Mouse (Mus musculus) frontal cortex, adult (tissue): ENCODE results near the gene Chn1.
"Not testable (repeated sequence)": the region's sequence is repeated elsewhere in the genome, so short reads cannot be mapped to it uniquely, and the experiment has no call there.

Experiments
- ATAC-seq: cut with Nextera tagmentation; 2 replicates; pipeline ENCODE4 v1.9.2; 2017; ENCODE audit warnings: mild to moderate bottlenecking, moderate library complexity, mixed read lengths; ENCODE audit not compliant: low TSS enrichment

The Chn1 gene

DNA sequence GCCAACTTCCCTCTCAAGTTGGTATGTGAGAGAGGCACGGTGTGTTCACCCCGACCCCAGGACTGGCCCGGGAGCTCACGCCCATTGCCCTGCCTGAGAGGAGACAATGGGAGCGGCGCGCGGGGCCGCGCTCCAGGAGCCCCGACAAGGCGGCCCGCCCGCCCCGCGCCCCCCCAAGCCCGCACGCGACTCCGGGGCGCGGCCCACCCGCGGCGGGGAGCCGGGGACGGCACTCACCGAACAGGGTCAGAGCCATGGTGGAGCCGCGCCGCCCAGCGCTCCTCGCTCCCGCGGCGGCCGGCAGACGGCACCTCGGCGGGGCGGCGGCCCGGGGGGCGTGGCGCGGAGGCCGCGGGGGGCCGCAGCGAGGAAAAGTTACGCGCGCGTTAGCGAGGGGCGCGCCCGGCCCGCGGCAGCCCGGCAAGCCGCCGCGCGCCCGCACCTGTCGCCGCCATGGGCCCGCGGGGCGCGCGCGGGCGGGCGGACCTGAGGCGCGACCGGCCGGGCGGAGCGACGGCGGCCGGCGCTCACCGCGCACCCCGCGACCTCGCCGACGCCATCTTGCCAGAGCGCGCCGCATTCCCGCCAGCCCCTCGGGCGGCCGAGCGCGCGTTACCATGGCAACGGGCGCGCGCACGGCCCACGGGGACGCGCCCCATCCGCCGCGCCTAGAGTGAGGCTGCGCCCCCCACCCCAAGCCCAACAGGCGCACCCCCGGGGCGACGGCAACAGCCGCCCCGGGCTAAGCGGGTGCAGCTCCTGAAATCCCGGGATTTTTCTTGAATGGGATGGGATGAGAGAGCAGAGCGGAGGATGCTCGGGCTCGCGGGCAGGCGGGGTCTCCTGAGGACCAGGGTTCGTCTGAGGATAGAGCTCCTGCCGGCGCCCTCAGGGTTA, at the start of gene Chn1:
Chn1 (minus strand) TSS at position 561 of the 897 bp plus-strand sequence.
- peak; percentile 83 for ATAC-seq

DNA sequence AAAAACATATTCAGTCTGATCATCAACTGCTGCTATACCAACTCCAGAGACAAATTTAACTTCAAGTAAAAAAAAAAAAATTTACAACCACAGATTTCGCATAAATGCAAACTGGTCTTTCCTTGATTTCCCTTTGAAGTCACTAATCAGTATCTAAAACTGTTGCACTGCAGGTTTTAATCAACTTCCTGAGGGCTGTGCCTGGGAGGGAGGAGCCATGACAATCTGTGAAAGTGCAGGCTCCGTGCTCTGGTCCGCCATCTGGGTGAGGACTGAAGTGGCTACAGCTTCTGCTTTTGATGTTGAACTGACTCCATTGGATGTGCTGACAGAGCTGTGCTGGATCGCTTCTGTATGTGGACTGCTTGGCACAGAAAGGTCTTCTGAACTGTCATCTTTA, 43.6 kb upstream of the Chn1 start:
- ATAC-seq: no peak

GRCm38 (mm10) chr2:73807609-73808008, 32.5 kb upstream of the Chn1 start:
- no peak for ATAC-seq

DNA sequence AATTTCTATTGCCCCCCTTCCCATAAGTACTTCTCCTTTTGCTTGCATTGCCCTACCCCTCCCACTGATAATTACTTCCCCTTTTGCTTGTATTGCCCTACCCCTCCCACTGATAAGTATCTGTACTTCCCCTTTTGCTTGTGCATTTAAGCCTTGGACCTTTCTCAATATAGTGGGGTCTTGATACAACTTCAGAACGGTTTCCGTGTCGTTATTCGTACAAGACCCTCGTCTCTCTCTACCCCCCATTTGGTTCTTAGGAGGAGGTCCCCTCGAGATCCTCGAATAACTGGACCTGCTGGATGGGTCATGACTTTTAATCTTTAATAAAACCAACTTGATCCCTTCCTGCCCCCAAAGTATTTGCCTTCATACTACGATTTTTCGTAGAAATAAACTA, 25.0 kb upstream of the Chn1 start:
- ATAC-seq: not testable (repeated sequence)

DNA sequence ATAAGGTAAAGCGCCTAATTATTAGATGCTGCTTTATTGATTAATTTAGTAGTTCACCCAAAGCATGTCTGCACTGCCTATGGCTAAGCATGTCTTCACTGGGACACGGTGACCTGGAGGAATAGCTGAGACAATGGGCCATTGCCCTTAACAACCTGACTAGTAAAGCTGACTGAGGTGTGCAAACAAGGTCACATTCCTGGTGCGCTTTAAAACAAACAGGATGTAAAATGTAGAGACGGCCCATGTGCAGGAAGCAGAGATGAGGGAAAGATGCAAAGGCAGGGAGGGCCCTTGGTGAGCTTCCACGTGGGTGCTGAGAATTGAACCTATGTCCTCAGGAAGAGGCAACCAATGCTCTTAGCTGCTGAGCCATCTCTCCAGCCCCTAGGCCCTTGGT, 23.6 kb upstream of the Chn1 start:
- no peak for ATAC-seq

GRCm38 (mm10) chr2:73798136-73798535, 23.0 kb upstream of the Chn1 start:
- ATAC-seq: no peak

- ATAC-seq: no peak
Observed at GRCm38 (mm10) chr2:73791846-73792630, 16.9 kb upstream of the Chn1 start.

DNA sequence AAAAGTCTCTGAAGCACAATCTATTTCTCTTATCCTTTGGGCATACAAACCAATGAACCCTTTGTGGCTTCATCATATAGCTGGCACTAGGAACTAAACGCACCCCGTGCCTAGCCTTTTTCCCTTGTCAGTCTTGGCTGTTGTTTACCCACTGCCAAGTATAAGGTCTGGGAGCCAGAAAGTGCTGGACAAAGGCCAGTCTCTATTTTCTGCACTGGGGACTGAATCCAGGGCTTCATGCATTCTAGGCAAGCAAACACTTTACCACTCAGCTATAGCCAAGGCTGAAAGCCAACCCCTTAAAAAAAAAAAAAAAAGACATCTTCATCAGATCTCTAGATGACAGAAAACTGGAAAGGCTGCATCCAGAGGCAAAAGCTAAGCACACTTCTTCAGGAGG, 15.2 kb upstream of the Chn1 start:
- no peak for ATAC-seq

DNA sequence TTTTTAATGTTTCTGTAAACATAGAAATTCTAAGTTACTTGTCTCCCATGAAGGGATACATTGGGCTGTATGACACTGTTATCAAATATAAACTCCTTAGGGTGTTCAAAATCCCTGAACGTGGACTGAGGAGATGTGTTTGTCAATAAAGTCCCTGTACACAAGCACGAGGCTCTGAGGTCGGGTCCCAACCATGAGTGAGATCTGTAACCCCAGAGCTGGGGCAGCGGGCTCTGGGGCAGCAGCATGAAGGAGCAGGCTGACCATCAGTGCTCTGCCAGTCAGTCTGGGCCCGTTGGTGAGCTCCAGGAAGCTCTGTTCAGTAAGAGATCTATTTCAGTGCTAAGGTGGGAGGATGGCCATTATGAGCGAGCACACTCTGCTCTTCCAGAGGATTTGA, 13.2 kb upstream of the Chn1 start:
- ATAC-seq: no peak

DNA sequence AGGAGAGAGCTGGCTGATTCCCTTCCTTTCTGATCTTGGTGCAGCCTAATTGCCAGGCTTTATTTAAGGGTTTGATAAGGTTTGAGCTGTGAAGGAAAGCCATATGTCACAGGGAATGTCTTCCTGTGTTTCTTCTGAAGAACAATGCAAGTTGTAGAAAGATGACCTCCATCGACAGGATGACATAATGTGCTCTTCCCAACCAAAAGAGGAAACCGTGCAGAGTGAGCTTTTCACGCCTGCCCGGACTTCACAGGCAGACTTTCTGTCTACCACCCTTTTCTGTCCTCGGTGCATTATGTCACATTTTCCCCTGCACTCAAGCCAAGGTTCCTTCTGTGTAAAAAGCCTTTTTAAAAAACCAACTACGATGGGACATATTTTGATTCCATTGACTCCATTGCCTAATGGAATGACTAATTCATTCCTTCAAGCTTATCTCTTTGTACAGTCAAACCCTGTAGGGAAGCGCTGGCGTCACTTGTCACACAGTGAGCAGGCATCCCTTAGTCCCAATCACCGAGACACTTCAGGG, 7.3 kb upstream of the Chn1 start:
- no peak for ATAC-seq

DNA sequence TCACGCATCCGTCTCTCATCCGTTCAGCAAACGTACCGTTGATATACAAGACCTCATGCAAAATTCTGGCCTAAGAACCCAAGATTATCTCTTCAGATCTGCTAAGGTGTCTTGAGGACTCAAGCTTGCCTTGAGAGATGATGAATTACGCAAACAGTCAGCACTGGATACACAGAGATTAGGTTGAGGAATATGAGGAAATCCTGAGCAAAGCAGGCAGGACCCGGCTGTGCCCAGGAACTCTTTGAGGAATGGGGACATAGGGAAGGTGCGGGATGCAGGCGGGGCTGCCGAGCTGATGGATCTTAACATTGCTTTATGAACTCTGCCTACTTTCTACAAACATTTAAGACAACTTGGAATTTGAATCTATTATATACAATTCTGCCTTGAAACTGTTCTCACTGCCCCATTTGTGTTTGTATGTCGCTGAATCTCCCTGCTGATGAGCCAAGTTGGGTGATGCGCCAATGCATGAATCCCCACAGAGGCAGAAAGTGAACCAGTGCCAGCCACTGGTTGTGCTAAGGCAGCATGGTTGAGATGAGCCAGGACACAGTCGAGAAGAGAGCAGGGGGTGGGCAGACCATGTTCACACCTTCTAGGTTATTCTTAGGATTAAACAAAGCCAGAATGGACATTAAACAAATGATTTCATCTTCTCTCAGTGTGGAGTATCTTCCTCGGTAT, 5.3 kb upstream of the Chn1 start:
- ATAC-seq: peak; percentile 75; the same call in 1 of the 2 replicates

GRCm38 (mm10) chr2:73779796-73780195, 4.7 kb upstream of the Chn1 start:
- no peak for ATAC-seq

DNA sequence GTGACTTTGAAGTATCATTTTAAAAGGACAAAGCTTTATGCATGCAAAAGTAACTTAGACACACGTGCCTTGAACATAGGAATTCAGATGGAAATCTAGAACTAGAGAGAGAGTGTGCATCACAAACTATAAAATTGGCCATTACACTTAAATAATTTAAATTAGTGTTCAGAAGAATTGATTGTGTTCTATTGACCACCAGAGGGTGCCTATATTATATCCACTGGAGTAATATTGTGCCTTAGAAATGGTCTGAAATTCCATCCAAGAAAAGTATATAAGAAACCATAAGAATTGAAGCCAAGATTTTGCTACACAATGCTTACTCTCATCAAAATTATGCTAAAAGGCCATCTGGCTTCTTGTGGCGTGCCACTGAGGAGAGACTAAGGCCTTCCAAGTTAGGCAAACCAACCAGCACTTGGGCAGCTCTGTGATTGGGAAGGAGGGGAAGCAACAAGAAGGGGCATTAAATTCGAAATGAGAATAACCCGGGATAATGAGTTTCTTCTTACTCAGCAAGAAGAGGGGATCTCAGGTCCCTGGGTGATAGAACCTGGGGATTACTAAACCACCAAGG, 4.0 kb upstream of the Chn1 start:
- ATAC-seq: no peak

DNA sequence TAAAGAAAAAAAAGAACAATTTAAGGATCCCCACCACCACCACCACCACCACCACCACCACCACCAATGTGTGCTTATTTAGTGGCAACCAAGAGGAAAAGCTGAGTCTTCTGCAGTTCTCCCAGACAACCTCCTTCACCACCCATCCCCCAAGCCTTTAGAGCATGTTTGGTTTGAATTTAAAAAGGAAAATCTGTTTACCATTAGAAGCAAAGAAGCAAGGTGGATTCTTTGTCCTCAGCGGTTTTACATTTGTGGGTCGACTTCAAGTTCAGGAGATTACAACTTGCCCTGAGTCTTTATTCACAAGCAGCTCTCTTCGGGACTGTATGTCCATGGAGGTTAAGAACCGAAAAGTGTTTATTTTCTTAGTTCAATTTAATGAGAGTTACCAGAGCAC, 1.8 kb upstream of the Chn1 start:
- ATAC-seq: no peak

GRCm38 (mm10) chr2:73775683-73776310, 651 bp upstream of the Chn1 start:
- peak; percentile 28; the same call in 1 of the 2 replicates for ATAC-seq

GRCm38 (mm10) chr2:73772945-73773344, 2.2 kb downstream of the Chn1 start:
- ATAC-seq: no peak

DNA sequence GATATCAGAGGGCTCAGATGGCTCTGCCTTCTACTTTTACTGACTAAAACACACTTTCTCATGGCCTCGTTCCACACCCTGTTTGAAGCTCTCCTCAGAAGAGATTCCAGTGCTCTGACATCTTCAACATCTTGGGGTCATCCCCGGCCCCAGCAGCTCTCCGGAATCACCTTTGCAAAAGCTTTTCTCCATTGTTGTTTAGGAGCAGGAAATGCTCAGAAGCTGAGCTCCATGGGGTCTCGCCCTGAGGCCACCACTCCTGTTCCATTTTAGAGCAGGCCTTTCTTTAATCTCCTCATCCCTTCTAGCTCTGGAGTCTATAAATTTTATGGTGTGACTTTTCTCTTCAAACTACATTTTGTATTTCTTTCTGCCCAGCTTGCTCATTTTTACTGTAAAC, 6.5 kb downstream of the Chn1 start:
- ATAC-seq: no peak

DNA sequence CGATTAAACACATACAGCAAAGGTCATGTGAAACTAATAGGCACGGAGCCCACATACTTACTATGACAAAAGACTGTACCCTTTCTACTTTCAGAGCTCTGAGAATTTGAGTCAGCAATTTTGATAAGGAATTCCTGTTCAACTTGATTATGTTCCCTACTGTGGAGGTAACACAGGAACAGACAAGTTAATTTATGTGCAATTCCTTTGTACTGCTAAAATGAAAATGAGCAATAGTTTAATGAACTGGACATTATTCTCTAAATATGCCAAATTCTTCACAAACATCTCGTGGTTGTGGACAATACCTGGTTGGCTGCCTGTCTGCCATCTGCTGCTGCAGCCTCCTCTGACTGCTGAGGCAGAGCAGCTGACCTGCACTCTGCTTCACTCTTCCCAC, 11.6 kb downstream of the Chn1 start:
- ATAC-seq: no peak

GRCm38 (mm10) chr2:73759899-73760298, 15.2 kb downstream of the Chn1 start:
- no peak for ATAC-seq

- ATAC-seq: no peak
Observed at GRCm38 (mm10) chr2:73759027-73759426, 16.1 kb downstream of the Chn1 start.

DNA sequence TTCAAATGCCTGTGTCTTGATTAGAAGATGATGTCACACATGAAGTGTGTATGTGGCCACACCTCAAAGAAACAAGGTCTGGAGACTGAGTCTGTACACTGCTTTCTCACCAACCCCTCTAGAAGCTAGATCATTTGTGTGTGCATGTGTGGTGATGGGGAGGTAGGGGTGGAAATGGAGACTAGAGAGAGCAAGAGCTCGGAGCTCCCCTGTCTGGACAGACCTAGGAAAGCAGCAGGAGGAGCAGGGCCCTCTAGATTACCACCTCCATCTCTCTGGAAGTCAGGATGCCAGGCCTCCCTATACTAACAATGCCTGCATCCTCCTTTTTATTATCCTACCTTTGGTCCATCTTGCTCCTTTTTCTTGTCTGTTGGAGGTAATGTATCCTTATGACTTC, 27.8 kb downstream of the Chn1 start:
- peak; percentile 79 for ATAC-seq
